Mouse (Mus musculus): ENCODE data around the gene Olfr1441.

The Olfr1441 gene

DNA sequence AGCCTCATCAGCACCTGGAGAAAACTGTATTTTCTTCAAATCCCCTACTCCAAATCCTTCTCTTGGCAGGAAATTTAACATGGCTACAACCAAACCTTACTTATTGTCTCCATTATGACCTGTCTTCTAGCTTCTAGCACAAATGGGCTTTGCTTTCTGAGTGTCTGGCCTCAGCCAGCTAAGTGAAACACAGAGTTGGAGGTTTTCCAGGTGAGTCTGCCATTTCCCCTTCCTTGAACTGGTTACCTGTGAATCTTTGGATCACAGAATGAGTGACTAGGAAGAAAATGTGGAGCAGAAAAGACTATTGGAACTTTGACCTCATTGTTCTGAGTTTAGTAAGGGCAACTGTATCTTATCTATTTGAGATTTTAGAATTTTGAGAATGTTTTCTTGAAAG lies at the start of gene Olfr1441:
TSS of gene Olfr1441 (plus strand) at position 73 of the 400 bp plus-strand sequence.
- DNase-seq (ENCODE audit: low read depth, low spot score), result no peak

DNA sequence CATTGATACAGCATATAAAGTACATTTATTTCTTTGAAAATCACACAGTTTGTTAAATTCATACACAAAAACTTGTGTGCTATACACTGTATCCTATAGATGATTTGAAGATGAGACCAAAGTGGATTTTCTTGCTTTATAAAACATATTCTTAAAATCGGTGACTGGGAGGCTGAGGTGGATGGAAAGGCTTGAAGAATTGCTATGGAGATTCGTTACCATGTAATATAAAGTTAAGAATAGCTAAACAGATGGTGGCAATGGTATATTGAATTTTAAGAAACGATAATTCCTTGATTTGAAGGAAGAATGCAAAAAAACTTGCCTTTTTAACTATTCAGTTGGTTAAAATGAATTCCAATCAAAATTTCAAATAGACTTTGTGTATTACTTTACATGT lies 44.2 kb upstream of the Olfr1441 start:
- DNase-seq (ENCODE audit: low read depth, low spot score), result no peak

DNA sequence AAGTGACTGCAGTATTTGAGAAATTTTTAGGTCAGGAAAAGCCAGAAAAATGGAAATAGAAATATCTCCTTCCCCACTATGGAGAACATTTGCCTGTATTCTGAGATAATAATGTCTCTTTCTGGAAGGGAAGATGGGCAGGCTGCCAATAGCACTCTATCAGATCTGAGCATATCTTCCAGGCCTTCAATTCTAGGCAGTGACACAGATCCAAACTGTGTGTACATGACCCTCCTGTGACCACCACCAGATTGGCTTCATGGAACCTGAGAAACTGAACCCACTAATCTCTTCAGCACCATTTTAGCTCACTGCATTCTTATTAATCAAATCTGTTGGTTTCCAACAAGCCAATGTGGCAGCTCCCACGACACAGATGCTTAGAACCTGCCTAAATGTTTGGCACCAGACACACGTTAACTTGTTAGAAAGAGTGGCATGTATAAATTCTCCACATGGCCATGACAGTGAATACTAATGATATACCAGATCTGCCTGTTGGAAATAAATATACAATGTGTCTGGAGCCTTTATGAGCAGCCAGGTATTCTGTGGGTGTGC lies 42.7 kb upstream of the Olfr1441 start:
- DNase-seq (ENCODE audit: low read depth, low spot score), result no peak

DNA sequence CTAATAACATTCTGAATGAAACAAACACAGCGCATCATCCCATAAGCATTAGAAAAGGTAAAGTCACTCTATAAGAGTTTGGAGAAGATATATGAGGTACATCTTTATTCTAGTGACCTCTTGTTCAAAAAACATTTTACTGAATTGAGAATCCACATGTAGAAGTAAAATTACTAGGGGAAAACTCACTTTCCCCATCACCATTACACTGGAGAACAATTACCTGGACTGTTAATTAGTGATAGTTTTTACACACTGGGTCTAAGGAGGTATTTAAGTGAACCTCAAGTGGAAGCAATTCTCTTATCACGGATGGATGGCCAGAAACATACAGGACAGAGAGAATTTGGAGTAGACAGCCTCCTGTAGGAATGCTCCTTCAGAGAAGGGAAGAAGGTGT lies 30.3 kb upstream of the Olfr1441 start, which contains the start of gene Olfr1440:
TSS of gene Olfr1440 (plus strand) at position 301 of the 400 bp plus-strand sequence.
- DNase-seq (ENCODE audit: low read depth, low spot score), result no peak

DNA sequence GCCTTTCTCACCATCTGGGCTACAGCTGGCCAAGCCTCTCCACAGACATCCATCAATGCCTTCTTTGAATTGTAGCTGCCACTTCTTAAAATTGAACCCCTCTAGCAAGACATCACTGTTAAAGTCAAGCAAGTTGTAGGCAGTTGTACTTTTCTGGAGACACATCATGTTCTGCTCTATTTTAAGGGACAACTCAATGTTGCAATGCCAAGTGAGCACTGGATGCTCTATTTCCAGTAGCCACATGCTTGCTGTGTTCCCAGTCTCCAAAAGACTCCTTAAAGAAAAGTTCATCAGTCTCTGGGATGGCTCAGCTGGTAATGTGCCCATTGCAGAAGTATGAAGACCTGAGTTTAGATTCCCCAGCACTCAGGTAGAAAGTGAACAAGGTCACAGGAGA lies 3.5 kb upstream of the Olfr1441 start:
- DNase-seq (ENCODE audit: low read depth, low spot score), result no peak

DNA sequence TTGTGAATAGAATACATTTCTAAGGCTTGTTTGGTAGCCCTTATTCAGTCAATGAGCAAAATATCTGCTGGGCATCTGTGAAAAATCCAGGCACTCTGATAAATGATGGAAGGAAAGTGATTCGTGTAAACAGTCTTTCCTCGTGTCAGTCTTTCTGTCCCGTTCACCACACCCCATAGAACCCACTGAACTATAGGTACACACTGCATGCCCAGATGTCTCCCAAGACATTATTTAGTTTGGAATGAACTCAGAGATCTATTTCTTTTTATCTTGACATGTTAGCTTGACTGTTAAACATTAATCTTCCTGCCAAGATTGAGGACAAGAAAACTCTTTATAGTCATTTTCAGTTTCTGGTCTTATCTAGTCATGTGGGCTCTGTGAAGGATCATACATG lies 1.1 kb downstream of the Olfr1441 start:
- DNase-seq (ENCODE audit: low read depth, low spot score), result no peak

DNA sequence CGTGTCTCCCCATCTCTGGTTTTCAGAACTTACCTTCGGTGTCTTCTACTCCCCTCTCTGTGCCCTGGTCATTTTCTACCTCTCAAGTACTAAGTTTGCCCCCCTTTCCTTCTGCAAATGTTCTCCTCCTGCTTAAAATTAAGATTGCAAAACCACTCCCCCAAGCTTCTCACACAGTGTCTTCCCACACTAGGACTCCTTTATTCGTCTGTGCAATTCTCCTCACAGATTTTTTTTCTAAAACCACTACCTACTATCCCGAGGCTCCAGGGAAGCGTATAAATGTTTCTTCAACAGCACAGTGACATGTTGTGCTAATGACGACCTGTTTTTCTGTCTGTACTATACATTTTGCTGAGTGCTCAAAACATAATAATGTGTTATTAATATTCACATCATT lies 3.3 kb downstream of the Olfr1441 start:
- no peak for DNase-seq (ENCODE audit: low read depth, low spot score)

DNA sequence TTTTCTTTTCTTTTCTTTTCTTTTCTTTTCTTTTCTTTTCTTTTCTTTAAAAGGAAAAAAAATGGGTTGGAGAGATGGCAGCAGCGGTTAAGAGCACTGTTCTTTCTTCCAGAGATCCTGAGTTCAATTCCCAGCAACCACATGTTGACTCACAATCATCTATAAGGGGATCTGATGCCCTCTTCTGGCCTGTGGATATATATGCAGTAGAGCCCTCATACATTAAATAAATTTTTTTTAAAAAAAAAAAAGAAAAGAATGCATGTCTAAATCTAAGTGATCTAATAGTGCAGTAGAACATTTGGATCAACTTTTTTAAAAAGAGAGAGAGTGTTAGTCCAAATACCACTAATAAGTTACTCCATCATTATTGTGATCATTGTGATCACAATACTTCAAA lies 4.4 kb downstream of the Olfr1441 start:
- DNase-seq (ENCODE audit: low read depth, low spot score), result no peak

DNA sequence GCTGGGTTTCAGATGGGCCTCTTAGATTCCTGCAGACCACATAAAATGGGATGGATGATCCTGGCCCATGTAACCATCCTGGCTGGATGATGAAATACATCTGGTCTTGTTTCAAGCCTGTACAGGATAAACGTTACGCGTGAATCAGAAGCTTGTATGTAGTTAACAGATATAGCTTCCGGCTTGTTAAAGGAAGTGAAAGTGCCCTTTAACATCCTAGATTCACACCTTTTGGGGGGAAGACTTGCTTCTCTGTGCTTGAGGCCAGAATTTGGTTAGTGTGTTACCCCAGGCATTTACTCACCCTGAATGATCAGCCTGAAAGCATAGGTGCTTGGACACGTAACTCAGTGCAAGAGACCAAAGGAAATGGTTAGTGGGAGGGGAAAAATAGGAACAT lies 9.9 kb downstream of the Olfr1441 start:
- DNase-seq (ENCODE audit: low read depth, low spot score), result no peak

DNA sequence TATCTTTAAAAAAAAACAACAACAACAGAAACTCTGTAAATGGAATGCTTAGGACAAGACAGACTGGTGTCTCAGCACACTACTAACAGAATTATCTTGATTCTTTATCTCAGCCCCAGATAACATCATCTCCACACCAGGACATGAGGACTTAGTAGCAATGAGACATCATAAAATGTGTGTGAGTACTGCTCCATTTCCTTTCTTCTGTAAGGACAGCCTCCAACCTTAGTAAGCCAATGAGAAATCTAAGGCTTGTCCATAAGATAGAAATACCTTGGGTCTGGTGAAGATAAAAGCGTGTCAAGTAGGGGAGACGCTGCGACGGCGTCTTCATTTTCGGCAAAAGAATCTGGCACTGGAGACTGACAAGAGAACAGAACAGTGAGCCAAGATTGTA lies 10.4 kb downstream of the Olfr1441 start, which contains the start of gene Pfpl:
TSS of gene Pfpl (plus strand) at position 301 of the 400 bp plus-strand sequence.
- DNase-seq (ENCODE audit: low read depth, low spot score), result no peak

DNA sequence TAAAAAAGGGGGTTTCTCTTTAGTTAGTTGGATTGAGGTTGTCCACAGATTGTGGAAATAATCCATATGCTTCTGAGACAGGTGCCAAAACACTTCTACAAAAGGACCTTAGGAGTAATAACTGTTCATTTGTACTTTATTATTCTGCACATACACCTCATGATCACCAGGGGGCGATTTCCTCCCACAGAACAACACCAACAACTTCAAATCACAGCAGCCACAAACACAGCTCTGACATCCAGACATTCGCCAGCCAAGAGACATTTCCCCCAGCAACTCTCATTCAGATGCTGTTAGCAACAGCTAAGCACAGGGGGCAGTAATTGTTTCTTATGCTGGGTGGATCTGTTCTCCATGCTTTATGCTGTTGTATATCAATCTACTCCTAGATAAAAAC lies 15.8 kb downstream of the Olfr1441 start:
- peak; percentile 30 for DNase-seq (ENCODE audit: low read depth, low spot score)

DNA sequence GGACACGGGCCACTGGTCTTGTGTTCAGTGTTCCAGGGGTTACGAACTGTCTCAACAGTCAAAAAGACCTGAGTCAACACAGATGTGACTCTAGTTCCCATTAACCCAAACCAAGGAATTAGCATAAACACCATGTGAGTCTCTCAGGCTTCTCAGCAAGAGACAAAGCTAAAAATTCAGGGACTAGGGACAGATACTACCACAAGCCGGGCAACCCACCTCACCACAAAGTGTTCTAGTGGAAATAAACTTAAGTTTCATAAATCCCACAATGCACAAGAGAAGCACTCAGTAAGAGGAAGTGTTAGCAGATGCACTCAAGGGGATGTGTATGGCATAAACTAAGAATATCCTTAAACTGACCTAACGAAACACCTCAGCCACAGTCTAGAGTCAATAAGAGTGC lies 17.8 kb downstream of the Olfr1441 start:
- DNase-seq (ENCODE audit: low read depth, low spot score), result no peak

DNA sequence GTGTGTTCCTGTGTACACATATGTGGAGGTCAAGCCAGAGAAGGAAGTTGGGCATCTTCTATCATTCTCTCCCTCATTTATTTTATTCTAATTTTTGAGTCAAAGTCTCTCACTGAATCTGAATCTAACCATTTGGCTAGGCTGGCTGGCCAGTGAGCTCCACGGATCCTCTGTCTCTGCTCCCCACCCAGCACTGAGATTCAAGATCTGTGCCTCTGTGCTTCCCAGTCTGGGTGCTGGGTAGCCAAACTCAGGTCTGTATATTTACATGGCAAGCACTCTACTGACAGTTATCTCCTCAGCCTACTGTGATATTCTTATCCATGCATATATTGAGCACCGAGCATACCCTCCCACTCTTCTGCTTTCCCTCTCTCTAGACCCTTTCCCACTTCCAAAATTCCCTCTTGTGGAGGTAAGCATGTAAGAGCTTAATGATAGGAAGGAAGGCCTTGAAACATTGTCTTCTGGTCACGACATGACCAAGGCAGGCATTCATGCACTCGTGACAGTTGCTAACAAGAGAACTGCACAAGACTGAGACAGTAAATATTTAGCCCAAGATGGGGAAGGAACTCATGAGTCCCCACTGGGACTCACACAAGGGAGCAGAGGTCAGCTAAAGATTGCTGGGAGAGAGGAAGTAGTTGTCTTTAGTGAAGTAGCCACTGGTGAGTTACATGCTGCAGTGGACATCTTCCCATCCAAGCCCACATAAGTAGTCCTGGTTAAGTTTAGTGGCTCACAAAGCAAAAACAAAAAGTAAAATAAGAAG lies 18.7 kb downstream of the Olfr1441 start:
- DNase-seq (ENCODE audit: low read depth, low spot score), result no peak

DNA sequence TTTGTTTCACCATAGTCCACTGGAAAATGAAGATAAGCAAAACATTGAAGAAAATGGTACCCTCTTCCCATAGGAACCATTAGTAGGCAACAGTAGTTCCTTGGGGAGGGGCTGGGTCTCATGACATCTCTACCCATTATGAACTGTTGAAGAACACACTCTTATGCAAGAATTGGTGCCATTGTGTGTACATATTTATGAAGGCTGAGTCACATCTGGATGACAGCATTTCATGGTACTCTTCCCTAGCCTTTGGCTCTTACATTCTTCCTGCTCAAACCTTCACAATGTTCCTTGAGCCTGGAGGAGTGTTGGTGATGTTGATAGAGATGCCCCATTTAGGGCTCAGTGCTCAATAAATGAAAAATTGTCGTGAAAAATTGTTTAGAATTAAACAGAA lies 22.3 kb downstream of the Olfr1441 start:
- DNase-seq (ENCODE audit: low read depth, low spot score), result no peak

DNA sequence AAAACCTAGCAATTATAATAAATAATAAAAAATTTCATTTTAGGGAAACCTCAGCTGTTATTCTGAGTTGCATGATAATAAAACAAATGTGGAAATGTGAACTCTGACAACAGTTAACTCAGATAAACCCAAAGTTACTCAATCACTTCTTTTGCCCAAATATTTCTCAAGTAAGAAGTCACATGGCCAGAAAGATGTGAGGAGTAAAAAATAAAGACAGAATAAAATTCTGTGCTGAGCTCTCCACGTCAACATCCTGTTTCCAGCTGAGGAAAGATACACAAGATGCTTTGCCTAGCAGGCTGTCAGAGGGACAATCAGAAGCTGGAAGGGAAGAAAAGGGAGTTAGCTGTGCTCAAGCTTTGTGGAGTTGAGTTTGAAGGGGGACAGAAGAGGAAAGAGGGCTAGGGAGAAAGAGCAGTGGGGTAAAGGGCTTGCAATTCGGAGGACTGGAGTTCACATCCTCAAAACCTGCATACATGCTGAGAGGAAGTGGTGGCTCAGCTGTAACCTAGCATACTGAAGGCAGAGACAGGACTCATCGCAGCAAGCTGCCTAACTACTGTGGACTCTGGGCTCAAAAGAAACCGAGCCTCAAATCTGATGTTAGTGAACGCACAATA lies 23.0 kb downstream of the Olfr1441 start:
- DNase-seq (ENCODE audit: low read depth, low spot score), result no peak

DNA sequence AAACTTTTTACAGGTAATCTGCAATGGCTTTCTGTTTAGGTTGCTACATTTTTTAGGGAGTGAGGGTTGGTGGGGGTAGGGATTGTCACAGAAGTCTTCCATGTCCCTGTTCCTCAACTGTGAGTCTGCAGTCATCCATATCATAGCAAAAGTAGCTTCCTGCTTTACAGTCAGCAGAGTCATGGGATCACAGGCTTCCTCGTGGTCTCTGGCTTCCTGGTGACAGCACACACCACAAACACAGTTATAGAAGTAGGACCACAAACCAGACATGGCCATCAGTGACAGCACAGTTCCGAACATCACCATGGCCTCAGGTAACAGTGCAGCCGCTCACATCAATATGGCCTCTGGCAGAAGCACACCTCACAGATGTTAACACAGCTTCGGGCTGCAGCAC lies 25.3 kb downstream of the Olfr1441 start:
- DNase-seq (ENCODE audit: low read depth, low spot score), result no peak

DNA sequence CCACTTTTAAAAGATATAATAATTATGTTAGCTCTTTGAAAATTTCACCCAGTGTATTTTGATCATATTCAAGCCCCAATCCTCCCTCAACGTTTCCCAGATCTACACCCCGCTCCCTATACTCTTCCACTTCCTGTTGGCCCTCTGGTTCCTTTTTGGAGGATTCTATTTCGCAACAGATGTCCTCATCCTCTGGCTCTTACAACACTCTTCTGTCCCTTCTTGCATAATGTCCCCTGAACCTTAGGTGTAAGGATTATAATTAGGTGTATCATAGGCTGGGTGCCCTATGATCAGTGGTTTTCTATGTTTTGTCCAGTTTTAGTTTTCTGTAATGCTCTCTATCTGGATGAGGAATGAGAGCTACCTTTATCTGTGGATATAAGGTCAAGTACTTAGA lies 27.8 kb downstream of the Olfr1441 start:
- DNase-seq (ENCODE audit: low read depth, low spot score), result no peak

DNA sequence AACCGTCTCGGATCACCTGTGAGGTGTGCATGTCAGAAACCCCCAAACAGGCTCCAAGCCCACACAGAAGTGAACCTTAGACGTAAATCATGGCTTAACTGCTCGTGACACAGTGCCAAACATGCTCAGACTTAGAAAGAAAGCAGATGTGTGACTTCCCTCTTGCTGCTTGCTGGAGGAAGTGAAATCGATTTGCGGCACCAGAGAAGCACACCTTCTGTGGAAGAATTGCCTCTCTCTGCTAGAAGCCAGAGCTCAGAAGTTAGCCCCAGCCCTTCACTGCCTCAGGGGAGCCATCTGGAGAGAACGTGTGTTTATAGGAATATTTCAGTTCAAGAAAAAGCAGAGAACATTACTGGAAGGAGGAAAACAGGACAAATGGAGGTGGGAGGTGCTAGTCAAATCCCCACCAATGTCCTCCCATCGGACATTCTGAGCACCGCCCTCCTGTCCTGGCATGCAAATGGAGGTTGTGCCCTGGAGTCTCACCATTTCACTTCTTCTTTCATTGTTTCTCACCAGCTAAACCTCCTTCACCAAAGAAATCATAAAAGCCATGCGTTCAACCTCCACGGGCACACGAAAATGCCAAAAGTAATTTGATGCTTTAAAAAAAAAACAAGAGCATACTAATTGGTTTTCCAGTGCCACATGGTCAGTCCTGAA lies 40.3 kb downstream of the Olfr1441 start:
- peak; percentile 23 for DNase-seq (ENCODE audit: low read depth, low spot score)

DNA sequence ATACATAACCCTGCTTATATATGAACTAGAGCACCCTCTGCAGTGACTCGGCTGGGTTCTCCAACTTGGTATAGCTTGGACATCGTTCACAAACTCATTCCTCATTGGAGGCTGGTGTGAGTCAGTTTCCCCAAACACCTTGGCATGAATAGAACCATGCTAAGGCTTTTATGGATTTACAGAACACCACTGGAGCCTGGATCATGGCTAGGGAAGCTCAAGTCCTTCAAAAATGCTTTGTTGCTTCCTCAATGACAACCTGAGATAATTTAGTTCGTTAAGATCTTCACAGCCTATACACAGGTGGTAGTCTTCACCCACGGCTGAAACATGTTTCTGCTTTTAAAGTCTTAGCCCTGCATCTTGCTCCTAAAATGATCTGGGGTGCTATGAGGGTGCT lies 42.3 kb downstream of the Olfr1441 start:
- DNase-seq (ENCODE audit: low read depth, low spot score), result no peak

DNA sequence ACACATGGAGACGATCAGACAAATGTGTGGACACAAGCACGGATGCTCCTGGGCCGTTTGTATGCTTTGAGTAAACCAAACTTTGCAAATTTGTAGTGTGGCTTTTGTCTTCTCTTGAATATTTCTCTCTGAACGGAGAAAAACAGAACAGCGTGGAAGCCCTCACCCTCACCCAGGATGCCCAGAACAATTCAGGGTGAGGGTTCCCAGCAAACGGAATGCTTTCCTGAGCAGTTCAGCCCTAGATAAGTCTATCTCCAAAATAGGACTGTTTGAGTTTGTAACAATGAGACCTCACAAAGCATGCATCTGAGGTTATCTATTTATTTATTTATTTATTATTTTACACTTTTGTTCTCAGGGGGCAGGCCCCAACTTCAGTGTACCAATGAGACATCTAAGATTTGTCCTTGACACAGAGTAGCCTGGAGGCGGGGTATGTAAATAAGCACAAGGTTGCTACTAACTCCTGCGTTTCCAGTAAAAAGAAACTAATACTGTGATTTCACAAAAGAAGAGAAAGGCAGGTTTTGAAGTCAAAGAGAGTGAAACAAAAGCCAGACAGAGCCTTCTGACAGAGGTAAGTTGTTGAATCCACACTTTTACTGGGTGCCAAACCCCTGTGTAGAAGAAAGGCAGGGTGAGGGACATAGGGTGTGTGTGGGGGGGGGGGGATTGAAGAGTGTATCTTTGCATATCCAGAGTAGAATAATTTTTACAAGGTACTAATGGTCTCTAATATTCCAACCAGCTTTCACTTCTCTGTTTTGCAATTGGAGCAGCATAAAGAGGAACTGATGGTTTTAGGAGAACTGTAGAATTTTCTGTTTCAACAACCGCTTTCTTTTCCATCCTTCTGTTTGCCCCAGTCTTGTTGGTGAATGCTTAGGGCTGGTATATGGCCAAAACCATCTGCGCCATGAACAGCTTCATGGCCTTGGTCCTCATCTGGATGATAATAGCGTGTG lies 43.3 kb downstream of the Olfr1441 start, which contains the start of gene Mpeg1:
TSS of gene Mpeg1 (plus strand) at position 498 of the 968 bp plus-strand sequence.
- no peak for DNase-seq (ENCODE audit: low read depth, low spot score)

Data from mesoderm, embryonic 11.5 days (tissue).